Mouse (Mus musculus) bone marrow macrophage, adult 2 months (primary cell): ENCODE data around the gene Defb7.

Source experiments
- CTCF ChIP-seq: IDR thresholded peaks from 2 replicates; pipeline ENCODE4 v1.5.1; 2012; ENCODE audit warnings: low read depth, mild to moderate bottlenecking, low read length, moderate library complexity
- POLR2A ChIP-seq: IDR thresholded peaks from 2 replicates; pipeline ENCODE4 v1.6.1; 2012; ENCODE audit warnings: mild to moderate bottlenecking, low read depth, low read length, borderline replicate concordance

- TF ChIP-seq CTCF (no peak), POLR2A (no peak)
Observed at GRCm38 (mm10) chr8:19500524-19500923, 5.6 kb downstream of the Defb7 start.
